Mouse (Mus musculus) CD4-positive, CD25-positive, alpha-beta regulatory T cell, adult 2 months (primary cell): ENCODE measurements at regions not wholly inside any gene's neighbourhood (a gene's known extent, or its start where the extent isn't known, plus 50 kb on each side); places are given as distances from the start of the nearest gene placed in this dataset.
A peak's percentile ranks its signal among the peaks of the same experiment; 100 is the strongest.

ENCODE experiments used
- DNase-seq: peaks from one replicate; pipeline ENCODE4 v3.0.0-alpha.2; 2012; ENCODE audit warnings: low read depth, low spot score

- DNase-seq = no peak
Observed at GRCm38 (mm10) chrX:47229506-47229905, 663.3 kb downstream of the Smarca1 start.

- DNase-seq = no peak
Observed at GRCm38 (mm10) chrX:47182902-47183301, 709.9 kb downstream of the Smarca1 start.

GRCm38 (mm10) chrX:47157742-47158141 lies 735.0 kb downstream of the Smarca1 start:
- peak; percentile 2 for DNase-seq

GRCm38 (mm10) chrX:47124140-47124928 lies 768.4 kb downstream of the Smarca1 start:
- no peak for DNase-seq
